Mouse (Mus musculus): ENCODE measurements around the gene Gm49361.

- TF ChIP-seq ZNF384 (IDR thresholded peaks at IDR 0.05; ENCODE audit: low read depth, low read length), result no peak
- TF ChIP-seq CHD2 (IDR thresholded peaks at IDR 0.05; ENCODE audit: low read depth, low read length), result no peak
- no peak for TF ChIP-seq MAFK (IDR thresholded peaks at IDR 0.05; ENCODE audit: insufficient read depth, low read depth, low read length)
Measured at GRCm38 (mm10) chr14:57787406-57787805, 41.5 kb upstream of the Gm49361 start.

Data from ES-E14 (cell line).